Mouse (Mus musculus) C2C12 (cell line): ENCODE results near the gene Zfp143. TPM values are rescaled to one million over a fixed set of nuclear protein-coding genes. Genes with fewer than 3 reads are reported as not detected.
A peak's percentile ranks its signal among the peaks of the same experiment; 100 is the strongest.
"Not testable (repeated sequence)": the region's sequence is repeated elsewhere in the genome, so short reads cannot be mapped to it uniquely, and the experiment has no call there.

Experiments
- H3K27me3 ChIP-seq: one replicate; pipeline ENCODE4 v1.6.1; 2011; ENCODE audit not compliant: control insufficient read depth, insufficient read depth, insufficient read length
- H3K36me3 ChIP-seq: one replicate; pipeline ENCODE4 v1.6.1; 2011; ENCODE audit not compliant: control insufficient read depth, insufficient read depth
- H3K4me3 ChIP-seq: one replicate; pipeline ENCODE4 v1.5.1; 2011; ENCODE audit warnings: mild to moderate bottlenecking, control low read depth; ENCODE audit not compliant: poor library complexity, insufficient read depth, severe bottlenecking
- H3K79me2 ChIP-seq: one replicate; pipeline ENCODE4 v1.6.1; 2011; ENCODE audit not compliant: control insufficient read depth, insufficient read depth
- H3K79me3 ChIP-seq: one replicate; pipeline ENCODE4 v1.6.1; 2011; ENCODE audit warnings: low read depth, control low read depth
- H3ac ChIP-seq: one replicate; pipeline ENCODE3; 2011; ENCODE audit warnings: low read depth; ENCODE audit not compliant: control insufficient read depth, insufficient read length
- CEBPB ChIP-seq: IDR thresholded peaks from one replicate; pipeline ENCODE4 v1.6.1; 2011; ENCODE audit warnings: low read depth, mild to moderate bottlenecking, control low read depth, moderate library complexity
- CTCF ChIP-seq: IDR thresholded peaks from one replicate; pipeline ENCODE4 v1.5.1; 2011; ENCODE audit not compliant: control insufficient read depth, insufficient read depth, insufficient read length
- FOSL1 ChIP-seq: IDR thresholded peaks from one replicate; pipeline ENCODE4 v1.8.0; 2011; ENCODE audit warnings: mild to moderate bottlenecking, low read length; ENCODE audit not compliant: poor library complexity, insufficient read depth, severe bottlenecking
- MAX ChIP-seq: IDR thresholded peaks from one replicate; pipeline ENCODE4 v1.6.1; 2011; ENCODE audit warnings: mild to moderate bottlenecking, control low read depth
- MYOD1 ChIP-seq: IDR thresholded peaks from one replicate; pipeline ENCODE4 v1.6.1; 2011; ENCODE audit warnings: low read depth; ENCODE audit not compliant: control insufficient read depth, insufficient read length
- MYOG ChIP-seq: IDR thresholded peaks from one replicate; pipeline ENCODE4 v1.6.1; 2011; ENCODE audit not compliant: control insufficient read depth, insufficient read length; ENCODE audit errors: extremely low read depth
- USF1 ChIP-seq: IDR thresholded peaks from one replicate; pipeline ENCODE4 v1.6.1; 2011; ENCODE audit warnings: low read depth, mild to moderate bottlenecking, control low read depth, moderate library complexity
- polyA plus RNA-seq: library from polyadenylated mRNA; unstranded; fragments of >200 nt; fragmentation: generic; extraction: Trizol; gene quantifications from one replicate; pipeline ENCODE4 v1.2.1, GENCODE M21; 2012; ENCODE audit warnings: missing spikeins

Gene Zfp143
- polyA plus RNA-seq, 1 experiment, result 7.5 TPM

- TF ChIP-seq CEBPB, result peak; percentile 63
- TF ChIP-seq MAX, result no peak
- Histone ChIP-seq H3K36me3 (peaks cover 52% of the 10 kb centered on the region), H3K79me3 (peaks cover 99% of the 10 kb centered on the region), H3ac (no peak overlapping the region), H3K79me2 (peaks cover 100% of the 10 kb centered on the region), H3K4me3 (no peak overlapping the region), H3K27me3 (no peaks in the 10 kb centered on the region)
Observed at GRCm38 (mm10) chr7:110023553-110023952, 37.5 kb upstream of the Zfp143 start.

DNA sequence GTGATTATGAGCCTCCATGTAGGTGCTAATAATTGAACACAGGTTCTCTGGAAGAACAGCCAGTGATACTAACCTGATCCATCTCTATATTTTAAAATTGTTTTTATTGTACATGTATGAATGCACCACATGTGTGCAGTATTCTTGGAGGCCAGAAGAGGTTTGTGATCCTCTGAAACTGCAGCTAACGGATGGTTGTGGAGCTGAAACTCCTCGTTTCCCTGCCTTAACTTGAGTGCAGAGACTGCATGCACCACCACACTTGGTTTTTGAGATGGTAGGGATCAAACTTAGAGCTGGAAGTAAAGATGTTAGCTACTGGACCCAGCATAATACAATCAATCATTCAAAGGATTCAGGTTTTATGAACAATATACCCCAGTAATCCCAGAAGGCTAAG lies 34.4 kb upstream of the Zfp143 start:
- no peak overlapping the region for H3ac ChIP-seq
- peaks cover 66% of the 10 kb centered on the region for H3K36me3 ChIP-seq
- TF ChIP-seq MAX (no peak), CEBPB (no peak), CTCF (no peak), USF1 (no peak), FOSL1 (no peak), MYOG (no peak), MYOD1 (no peak)

GRCm38 (mm10) chr7:110028826-110029225 lies 32.2 kb upstream of the Zfp143 start:
- H3K36me3 ChIP-seq, result peaks cover 75% of the 10 kb centered on the region
- no peak overlapping the region for H3ac ChIP-seq

More for the DNA sequence above, 34.4 kb upstream of the Zfp143 start:
- H3K4me3 ChIP-seq, result no peak overlapping the region
- peaks cover 100% of the 10 kb centered on the region for H3K79me2 ChIP-seq
- no peaks in the 10 kb centered on the region for H3K27me3 ChIP-seq
- peaks cover 98% of the 10 kb centered on the region for H3K79me3 ChIP-seq

DNA sequence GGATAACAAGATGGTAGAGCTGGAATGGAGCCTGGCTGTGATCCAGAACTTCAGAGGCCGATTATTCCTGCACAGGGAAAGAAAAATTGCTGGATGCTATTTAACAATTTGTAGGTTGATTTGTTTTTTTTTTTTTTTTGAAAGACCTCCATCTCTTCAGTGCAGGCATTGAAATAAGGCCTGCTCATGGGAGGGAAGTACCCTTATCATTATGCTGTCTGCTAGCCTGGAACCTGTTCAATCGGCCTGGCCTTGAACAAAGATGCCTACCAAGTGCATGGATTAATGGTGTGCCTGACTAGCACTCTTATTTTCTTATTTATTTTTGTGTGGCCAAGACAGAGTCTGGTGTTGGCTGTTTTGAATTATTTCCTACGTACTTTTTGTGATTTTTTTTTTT lies 30.7 kb upstream of the Zfp143 start:
- Histone ChIP-seq H3ac (no peak overlapping the region), H3K27me3 (no peaks in the 10 kb centered on the region), H3K79me3 (peaks cover 93% of the 10 kb centered on the region), H3K36me3 (peaks cover 81% of the 10 kb centered on the region), H3K79me2 (peaks cover 100% of the 10 kb centered on the region), H3K4me3 (no peak overlapping the region)
- TF ChIP-seq MAX, result no peak
- no peak for TF ChIP-seq USF1
- TF ChIP-seq MYOD1, result no peak
- TF ChIP-seq FOSL1, result no peak
- TF ChIP-seq MYOG, result no peak
- no peak for TF ChIP-seq CEBPB

More at GRCm38 (mm10) chr7:110028826-110029225, 32.2 kb upstream of the Zfp143 start:
- Histone ChIP-seq H3K4me3 (no peak overlapping the region), H3K79me2 (peaks cover 100% of the 10 kb centered on the region), H3K27me3 (no peaks in the 10 kb centered on the region), H3K79me3 (peaks cover 94% of the 10 kb centered on the region)
- no peak for TF ChIP-seq CEBPB

DNA sequence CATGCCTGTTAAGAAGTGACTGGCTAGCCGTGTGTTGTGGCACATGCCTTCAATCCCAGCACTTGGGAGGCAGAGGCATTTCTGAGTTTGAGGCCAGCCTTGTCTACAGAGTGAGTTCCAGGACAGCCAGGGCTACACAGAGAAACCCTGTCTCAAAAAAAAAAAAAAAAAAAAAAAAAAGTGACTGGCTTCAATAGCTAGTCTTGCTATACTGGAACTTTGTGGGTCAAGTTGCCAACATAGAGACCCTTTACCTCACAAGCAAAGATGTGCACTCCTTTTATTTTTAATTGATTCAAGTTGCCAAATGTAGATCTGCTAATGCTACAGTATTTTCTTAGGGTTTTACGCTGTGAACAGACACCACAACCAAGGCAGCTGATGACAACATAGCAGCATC lies 3.3 kb upstream of the Zfp143 start:
- not testable (repeated sequence) for H3ac ChIP-seq, H3K27me3 ChIP-seq, H3K79me2 ChIP-seq, H3K79me3 ChIP-seq, H3K4me3 ChIP-seq
- peaks cover 65% of the 10 kb centered on the region for H3K36me3 ChIP-seq

- Histone ChIP-seq H3K4me3 (no peak overlapping the region), H3K27me3 (no peaks in the 10 kb centered on the region), H3K79me2 (peaks cover 21% of the 10 kb centered on the region), H3K36me3 (peaks cover 51% of the 10 kb centered on the region), H3K79me3 (peaks cover 17% of the 10 kb centered on the region), H3ac (no peak overlapping the region)
- TF ChIP-seq MYOG (no peak), CEBPB (no peak), MYOD1 (no peak), FOSL1 (no peak), CTCF (no peak), USF1 (no peak)
Observed at GRCm38 (mm10) chr7:110059092-110059785, 1.8 kb upstream of the Zfp143 start.
